Mouse (Mus musculus) adrenal gland, adult 18-20 months (tissue): ENCODE results near the gene H2afv. TPM values are rescaled to one million over a fixed set of nuclear protein-coding genes. Genes with fewer than 3 reads are reported as not detected.

Experiments used
- DNase-seq, 2 experiments: peaks; one replicate each; pipeline ENCODE4 v3.0.0; 2021 to 2022; ENCODE audit warnings: low spot score in 2 of 2
- long read RNA-seq, 2 experiments: library from polyadenylated mRNA; stranded (forward); transcript quantifications; one replicate each; pipeline ENCODE4 v2.0.0; 2021
- total RNA-seq, 2 experiments: library from RNA; stranded (reverse); gene quantifications; 1 replicate in 1 of 2; 2 replicates in 1 of 2; pipeline ENCODE4 v1.2.3; 2021

The H2afv gene
- 10 to 100 TPM; 46.1 to 49.3 TPM for total RNA-seq
- long read RNA-seq, experiment 1, transcript H2afv-202 (5 exons, 1,633 nt), result major isoform, 23 of 23 reads
- long read RNA-seq, experiment 1, partial matches to known transcripts, result 0 of 23 reads
- long read RNA-seq, experiment 1, other reads (novel, unspliced or antisense), result 0 of 23 reads
- long read RNA-seq, experiment 2, transcript H2afv-202 (5 exons, 1,633 nt), result major isoform, 102 of 111 reads
- long read RNA-seq, experiment 2, partial matches to known transcripts, result 4 of 111 reads
- long read RNA-seq, experiment 2, other reads (novel, unspliced or antisense), result 4 of 111 reads

DNA sequence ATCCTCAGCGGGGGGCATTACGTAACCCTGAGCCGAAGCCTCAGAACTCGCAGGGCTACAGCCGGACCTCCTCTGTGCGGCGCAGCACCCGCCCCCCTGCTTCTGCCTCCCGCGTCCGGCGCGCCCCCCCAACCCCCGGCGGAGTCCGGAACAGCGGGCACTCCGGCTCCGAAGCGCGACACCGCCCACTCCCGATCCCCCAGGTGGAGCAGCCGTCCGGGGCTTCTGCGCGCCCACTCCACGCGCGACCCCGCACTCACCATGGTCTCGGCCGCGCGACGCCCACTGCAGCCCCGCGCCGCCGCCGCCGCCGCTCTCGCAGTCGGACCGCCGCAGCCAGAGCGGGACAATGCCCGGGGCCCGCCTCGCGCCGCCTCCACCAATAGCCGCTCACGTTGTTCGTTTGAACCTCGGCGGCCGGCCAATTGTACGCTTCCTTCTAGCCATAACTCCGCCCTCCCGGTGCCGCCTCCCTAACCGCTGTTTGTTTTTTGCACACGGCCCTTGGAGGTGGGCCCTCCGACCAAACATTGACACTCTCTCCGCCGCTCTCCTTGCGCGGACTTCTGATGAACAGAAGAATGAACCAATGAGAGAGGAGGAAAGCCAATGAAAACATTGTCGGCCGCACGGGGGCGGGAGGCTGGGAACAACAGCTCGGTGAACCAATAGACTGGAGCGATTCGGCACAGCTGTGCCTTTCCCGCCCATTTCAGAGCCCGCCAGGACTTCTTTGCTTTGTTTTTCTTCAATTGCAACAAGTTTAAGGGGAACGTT lies at the start of gene H2afv:
Gene H2afv, minus strand, starts transcription at position 367 of the 777 bp plus-strand sequence.
- peak; percentile 98 to 99 for DNase-seq

DNA sequence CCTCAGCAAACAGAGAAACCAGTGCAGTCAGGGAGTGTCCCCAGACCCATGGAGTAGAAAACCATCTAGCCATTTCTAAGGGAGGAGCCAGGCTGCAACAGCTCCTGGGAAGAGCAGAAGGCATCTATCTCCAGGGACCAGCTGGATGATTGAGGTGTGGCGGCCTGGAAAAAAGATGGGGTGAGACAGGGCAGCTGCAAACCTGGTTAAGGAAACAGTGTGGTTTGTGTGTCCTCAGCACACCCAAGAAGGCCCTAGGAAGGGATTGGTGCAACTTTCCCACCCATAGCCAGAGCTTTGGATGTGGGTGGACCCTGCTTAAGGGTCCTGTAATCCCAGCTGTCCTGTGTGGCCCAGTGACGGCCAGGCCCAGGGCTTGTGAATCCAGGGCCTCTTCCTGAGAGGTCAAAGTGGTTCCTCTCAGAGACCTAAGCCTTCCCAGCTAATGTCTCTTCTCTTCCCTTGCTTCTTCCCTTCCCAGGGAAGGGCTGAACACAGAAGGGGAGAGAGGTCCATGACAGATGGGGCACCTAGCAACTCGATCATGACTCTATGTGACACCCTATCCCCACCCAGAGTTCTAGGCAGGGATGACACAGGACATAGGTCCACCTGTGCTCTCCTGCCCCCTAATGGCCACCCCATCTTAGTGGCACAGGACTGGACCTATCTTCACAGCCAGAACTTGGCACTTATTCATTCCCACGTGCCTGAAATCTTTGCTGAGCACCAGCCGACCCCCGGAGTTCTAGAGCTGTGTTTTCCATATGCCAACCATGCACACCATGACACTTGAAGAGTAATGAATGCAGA lies 45.7 kb upstream of the H2afv start:
- DNase-seq, result peak; percentile 26 to 56

DNA sequence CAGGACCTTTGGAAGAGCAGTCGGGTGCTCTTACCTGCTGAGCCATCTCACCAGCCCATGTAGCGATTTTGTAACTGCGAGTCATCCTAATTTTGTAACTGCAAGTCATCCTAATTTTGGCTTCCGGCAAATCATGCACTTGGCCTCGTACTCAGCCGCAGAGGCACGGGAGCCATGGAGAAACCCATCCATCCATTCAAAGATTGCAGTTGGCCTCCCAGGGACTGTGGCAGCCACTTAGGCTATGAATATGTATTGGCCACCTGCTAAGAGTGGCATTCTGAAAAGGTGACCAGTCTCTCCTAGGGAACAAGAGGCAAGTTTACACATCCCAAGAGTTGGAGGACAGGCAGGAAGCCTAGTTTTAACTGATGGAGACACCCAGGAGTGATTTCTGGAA lies 45.0 kb upstream of the H2afv start:
- no peak for DNase-seq

DNA sequence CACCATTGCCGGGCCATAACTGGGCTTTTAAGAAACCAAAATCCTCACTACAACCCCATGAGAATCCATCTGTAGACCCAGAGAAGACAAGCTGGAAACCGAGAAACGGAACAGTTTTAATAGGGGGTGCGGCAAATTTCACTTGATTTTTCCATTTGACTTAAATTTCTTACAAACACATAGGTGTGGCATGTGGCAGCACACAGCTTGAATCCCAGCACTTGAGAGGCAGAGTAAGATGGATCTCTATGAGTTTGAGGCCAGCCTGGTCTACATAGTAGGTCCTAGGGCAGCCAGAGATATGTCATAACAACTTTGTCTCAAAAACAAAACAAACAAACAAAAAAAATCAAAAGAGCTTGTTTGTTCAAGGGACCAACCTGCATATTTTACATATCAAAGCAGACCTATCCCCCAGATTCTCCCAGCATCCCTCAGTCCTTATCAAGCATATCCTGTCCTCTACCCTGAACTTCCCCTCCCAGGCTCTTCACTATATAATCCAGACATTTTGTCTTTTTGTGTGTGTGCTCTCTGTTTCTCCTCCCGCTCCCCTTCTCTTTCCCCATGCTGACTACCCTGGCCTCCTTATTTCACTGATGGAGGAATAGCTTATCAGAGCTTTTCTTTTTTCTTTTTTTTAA lies 43.9 kb upstream of the H2afv start:
- DNase-seq, result no peak

DNA sequence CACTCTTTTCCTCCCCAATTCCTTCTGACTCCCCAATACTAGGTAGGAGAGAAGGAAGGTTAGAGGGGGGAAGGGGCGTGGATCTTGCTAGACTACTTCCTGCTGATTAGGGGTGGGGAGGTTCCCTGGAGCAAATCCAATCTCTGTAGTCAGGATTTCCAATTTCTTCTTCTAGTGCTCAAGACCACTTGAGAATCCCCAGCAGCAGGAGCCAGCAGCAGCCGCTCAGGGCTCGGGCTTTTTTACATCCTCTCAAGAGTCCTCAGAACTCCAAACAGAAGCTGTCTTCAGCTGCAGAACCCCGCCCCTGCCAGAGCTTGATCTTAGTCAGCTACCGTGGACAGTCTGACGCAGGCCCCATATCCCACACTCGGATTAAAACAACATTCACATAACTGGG lies 43.3 kb upstream of the H2afv start:
- no peak for DNase-seq

DNA sequence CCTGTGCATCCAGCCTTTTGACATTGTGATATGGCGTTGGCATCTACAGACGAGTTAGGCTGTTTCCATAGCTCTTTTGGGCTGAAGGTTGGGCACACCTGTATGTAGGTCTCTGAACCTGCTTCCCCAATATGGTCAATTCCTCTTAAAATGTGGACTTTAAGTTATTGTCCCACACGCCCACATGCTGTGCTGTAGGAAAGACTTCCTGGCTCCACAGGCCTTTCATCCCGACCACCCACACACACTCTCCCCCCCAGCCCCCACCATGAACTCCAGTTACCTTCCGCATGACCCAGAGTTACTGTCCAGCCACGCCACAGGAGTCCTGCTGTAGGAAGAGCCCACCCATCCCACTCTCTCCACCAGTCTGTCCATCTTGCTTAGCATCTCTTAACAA lies 42.7 kb upstream of the H2afv start:
- no peak for DNase-seq

DNA sequence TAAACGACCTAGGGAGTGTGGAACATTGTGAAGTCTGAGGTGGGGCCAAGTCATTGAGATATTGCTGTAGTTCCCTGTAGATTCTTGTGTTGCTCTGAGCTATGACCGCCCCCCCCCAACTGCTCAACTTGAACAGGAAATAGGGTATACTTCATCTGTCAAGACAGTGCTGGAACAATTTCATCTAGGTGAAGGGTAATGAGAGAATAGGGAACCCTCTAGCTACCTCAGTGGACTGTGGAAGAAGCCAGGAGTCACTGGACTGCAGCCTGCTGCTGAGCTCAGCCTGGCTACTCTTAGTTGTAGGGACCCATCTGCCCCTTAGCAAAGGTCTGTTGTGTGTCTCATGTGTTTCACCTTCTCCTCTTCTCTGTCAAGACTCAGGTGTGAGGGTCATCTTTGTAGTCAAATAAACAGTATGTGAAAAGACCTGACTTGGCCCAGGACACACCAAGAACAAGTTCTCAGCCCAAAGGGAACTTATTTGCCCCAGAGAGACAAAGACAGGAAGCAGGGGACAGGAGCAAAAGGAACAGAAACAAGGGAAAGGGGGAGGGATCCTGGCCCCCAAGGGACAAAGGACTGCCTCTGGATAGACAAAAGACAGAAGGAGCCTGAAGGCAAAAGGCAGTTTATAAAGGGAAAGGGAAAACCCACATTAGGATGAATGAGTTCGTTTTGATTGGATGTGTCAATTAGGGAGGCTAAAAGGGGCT lies 40.2 kb upstream of the H2afv start:
- DNase-seq, result no peak

DNA sequence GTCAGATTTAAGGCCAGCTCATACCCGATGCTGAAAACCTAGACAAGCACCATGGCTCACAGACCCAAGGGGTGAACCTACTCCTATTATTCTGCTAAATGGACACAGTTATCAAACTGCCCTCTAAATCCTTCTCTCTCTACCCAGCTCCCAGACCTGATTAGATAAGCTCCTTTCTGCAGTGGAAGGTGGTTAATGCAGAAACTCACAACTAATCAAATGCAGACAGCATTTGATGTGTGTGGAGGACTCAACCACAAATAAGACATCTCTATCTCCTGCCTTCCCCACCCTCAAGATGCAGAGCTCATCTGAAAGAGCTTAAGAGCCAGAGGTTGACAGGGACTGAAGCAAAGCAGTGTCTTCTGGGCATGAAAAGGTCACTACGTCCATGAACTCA lies 38.9 kb upstream of the H2afv start:
- DNase-seq, result no peak

DNA sequence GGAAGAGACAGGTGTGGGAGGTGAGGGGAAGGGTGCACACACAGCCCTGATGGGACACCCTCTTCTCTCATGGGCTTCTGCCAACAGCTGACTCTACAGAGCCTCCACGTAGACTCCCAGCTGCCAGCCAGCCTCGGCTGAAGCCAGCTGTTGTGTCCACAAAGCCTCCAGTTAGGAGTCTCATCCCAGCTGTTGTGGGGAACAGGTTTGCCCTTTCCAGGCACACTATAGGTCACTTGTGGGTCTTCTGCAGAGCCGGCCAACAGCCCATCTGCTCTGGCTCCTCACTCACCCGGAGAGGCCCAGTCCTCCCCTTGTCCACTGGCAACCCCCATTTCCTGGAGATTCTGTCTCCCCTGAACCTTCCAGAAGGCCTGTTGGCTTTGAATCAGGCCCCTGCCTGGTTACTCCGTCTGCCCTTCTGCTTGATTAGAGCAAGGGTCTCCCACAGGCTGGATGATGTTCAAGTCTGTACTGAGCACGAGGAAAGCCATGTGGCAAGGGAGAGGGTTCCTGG lies 37.5 kb upstream of the H2afv start:
- no peak for DNase-seq

DNA sequence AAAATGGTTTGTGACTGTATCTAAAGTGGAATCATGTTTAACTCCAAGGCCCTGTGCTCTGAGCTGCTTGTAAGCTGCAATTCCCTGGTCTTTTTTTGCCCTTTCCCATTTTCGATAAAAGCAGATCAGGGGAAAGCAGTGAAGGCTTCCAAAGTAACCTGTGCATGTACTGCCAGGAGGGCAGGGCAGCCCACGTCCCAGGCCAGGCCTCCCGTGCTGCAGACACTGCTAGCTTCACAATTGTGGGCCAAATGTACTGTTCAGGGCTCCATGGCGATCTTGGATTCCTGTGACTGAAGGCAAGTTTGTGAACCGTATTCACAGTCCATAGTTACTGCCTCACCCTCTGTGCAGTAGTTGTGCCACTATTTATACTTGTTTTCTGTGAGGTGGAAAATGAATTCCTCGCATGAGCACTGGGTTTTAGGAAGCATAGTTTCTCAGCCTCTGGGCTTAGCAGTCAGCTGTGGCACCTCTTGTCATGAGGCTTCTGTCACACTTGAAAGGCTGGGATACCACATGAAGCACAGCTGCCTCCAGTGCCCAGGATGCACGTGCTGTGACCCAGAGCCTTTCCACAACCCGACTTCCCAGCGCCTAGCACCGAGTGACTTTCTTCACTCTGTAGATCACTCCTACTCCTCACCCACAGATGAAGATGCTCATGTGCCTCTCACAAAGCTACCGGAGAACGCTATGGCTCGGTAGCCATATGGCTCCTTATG lies 36.6 kb upstream of the H2afv start:
- DNase-seq, result no peak

DNA sequence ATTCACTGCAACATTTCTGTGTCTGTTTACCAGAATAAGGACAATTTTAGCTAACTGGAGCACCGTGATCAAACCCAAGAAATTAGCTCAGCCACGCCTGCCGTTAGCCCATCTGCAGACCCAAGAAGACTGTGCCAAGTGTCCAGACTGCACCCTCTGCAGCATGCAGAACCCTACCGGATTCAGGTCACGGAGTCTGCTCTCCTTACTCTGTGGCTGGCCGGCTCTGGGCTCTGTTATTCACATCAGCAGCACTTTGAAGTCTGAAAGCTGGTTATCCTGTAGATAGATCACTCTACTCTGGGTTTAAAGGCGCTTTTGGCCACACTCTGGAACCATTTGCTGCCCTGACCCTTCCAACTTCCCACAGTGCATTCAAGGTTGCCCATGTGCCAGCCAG lies 35.9 kb upstream of the H2afv start:
- DNase-seq, result no peak

DNA sequence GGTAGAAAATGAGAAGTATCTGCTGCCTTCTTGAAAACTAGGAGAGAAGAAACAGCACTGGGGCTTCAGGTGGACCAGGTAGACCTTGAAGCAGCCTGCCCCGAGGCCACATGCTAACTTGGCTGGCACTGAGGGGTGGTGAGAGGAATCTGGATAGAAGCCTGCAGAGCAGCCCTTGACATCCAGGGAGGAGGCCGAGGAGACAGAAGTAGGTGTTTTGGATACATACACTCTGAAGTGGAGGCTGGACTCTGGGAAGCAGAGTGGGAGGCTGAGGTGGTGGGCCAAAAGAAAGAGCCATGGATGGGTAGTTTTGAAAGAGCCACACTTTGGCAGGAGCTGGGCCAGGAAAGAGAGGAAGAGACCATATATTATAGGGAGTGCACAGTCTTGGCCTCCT lies 35.0 kb upstream of the H2afv start:
- DNase-seq, result no peak

DNA sequence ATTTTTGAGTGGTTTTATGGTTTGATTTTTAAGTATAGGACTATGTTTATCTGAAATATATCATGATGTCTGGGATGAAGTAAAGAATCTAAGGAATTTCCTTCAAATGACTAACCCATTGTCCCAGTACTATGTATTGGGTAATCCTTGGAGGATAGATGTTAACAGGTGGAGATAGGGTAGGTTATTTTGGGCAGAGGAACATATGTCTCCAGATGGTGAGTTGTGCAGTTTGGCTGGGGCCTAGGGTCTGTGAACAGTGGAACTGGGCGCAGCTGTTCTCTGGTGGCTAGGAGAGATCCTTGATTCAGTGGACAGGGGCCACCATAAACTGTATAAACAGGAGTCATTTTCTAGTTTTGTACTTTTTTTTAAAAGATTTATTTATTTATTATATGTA lies 33.1 kb upstream of the H2afv start:
- no peak for DNase-seq

DNA sequence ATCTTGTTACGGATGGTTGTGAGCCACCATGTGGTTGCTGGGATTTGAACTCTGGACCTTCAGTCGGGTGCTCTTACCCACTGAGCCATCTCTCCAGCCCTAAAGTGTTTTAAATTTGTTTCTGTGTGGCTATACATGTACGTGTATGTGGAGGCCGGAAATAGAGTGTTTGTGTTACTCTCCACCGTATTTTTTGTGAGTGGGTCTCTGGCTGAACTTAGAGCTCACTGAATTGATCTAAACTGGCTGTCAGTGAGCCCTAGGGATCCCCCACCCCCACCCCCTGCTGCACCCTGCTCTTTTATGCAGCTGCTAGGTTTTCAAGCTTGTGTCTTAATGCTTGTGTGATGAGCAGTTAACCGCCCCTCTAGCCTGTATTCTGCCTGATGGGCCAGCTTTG lies 32.6 kb upstream of the H2afv start:
- DNase-seq, result no peak

DNA sequence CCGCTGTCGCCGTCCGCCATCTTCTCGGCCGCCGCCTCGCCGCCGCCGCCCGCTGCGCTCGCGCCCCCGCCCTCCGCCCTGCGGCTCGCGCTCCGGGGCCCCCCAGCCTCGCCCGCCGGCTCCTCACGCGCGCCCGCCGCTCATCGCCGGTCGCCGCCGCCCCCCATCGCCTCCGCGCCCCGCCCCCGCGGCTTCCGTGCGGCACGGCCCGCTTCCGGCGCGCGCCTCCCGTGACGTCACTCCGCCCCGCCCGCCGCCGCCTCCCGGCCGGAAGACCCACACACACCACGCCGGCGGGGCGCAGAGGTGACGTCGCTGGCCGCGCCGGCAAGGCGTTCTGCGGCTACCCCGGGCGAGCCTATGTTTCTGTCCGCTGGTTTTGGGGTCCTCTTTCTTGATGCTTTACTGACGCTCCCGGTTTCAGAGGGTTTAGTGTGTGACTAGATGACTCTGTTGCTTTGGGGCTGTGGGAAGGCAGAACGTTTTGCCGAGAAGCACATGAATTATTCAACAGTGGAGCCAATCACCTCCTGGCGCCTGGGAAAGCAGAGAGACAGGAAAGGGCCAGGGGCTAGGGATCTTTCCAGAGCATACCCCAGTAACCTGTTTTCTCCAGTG lies 31.7 kb upstream of the H2afv start, which contains the start of gene Purb:
Gene Purb, minus strand, starts transcription at position 51 of the 618 bp plus-strand sequence.
- DNase-seq, result peak; percentile 93 to 97

DNA sequence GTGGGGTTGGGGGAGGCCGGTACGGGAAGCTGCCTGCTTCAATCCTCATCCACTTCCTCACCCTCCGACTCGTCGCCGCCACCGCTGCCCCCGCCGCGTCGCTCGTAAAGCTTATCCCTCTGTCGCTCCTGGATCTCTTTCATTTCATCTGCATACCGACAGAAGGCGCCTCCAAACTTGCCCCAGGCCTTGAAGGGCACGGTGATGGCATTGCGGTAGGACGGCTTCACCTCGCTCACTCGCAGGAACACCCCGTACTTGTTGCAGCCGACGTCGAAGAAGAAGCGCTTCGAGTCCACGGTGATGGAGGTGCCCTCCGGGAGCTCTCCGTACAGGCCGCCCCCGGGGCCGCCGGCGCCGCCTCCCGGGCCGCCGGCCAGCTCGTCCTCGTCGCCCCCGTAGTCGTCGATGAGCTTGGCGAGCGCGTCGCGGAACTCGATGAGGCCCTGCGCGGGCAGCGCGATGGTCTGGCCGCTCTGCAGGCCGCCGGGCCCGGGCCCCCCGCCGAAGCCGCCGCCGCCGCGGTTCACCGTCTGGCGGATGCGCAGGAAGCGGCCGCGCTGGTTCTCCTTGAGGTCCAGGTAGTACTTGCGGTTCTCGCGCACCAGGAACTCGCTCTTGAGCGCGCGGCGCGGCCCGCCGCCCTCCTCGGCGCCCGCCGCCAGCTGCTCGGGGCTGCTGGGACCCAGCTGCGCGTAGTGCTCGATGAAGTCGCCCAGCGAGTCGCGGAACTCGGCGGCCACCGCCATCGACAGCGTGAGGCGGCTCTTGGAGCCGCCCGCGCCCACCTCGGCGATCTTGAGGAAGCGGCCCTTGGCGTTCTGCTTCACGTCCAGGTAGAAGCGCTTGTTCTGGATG lies 30.9 kb upstream of the H2afv start:
- peak; percentile 58 to 64 for DNase-seq

DNA sequence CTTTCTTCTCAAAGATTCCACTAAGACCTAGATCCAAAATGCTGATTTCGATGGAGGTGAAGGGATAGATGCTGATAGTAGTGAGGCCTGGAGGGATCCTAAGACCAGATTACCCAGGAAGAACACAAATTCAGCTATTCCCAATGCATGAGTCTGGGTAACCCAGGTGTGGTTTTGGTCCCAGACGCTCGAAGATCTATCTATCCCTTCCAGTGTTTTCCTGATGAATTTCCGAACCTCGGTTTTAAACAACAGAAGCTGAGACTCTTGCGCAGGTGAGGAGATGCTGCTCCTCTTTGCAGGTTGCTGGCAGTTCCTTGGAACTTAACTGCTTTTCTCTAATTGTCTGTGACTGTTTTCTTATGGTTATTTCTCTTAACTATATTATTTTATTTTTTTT lies 30.1 kb upstream of the H2afv start:
- DNase-seq, result no peak

DNA sequence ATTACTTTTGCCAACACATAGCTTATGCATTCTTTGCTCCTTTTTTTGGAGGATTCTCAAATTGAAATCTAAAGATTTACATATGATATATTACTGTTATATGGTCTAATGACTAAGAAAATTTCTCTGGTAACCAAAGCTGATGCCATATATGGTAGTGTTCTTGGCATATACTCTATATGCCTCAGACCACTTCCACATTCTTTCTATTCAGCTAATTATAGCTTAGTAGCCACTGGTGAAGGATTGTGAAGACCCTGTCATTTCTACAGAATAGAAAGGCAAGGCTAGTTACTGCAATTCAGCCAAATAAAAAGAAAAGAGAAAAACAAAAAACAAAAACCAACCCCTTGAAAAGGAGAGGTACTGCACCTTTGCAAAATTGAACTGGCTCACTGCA lies 27.8 kb upstream of the H2afv start:
- no peak for DNase-seq
